Mouse (Mus musculus): ENCODE results near the gene Fam20b. TPM values are rescaled to one million over a fixed set of nuclear protein-coding genes. Genes with fewer than 3 reads are reported as not detected.
"Not testable (repeated sequence)": the region's sequence is repeated elsewhere in the genome, so short reads cannot be mapped to it uniquely, and the experiment has no call there.

Gene Fam20b
- total RNA-seq, 2 experiments from 2014 or later: 26.8 to 27.2 TPM

DNA sequence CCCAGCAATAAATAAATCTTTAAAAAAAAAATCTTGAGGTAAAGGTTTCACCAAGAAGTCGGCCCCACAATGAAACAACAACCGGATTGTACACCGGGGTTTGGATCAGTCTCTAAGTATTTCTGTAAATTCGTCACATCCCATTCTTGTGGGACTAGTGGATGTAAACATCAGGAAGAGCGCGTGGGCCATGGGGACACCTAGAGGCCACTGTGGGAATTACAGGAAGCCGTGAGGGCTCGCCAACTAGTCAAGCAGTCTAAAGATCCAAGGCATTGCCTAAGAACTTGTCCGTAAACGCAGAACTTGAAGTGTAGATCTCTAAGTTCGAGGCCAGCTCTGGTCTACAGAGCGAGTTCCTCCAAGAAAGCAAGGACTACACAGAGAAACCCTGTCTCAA is 42.7 kb downstream of the Fam20b start:
- no peak for DNase-seq
- intact Hi-C loops (cut with DNase I; ENCODE audit: low total_unique reads): loop anchor here (5.0 kb wide), 1 partner anchor 34 kb away; no protein-coding TSS in a partner anchor

DNA sequence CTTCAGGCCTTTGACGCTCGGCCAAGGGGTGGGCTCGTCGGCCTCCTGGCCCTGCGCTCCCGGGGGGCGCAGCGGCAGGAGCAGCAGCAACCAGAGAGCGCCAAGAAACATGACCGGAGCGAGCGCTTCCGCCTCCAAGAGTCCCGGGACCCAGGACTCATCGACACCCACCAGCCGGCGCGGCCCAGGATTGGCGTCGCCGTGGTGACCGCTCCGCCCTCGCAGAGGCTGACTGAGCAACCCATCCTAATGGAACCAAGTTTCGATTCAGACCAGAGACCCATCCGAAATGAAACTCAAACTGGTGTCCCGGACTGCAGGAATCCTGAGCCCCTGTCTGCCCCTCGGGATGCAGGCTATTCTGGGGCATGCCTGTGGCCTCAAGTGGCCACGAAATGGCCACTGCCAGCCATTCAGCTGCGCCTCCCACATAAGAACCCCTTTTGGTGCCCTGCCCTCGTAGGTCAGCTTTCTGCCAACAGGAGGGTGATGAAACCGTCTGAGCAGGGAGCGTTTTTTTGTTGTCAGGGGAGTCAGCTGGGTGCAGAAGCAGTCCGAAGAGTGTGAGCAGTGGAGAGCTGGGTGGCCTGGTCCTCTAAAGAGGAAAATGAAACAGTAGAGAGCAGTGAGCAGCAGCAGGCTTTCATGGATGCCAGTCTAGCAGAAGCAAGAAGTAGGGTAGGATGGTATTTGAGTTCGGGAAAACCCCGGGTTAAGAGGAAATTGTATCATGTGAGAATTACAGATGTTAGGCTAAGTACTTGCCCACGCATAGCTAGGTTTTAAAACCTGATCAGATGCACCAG is 44.5 kb downstream of the Fam20b start, which contains the start of gene Tor3a:
Tor3a (minus strand) TSS at position 162 of the 806 bp plus-strand sequence.
- peak; percentile 84 for DNase-seq
- intact Hi-C loops (cut with DNase I; ENCODE audit: low total_unique reads): no loop called here

DNA sequence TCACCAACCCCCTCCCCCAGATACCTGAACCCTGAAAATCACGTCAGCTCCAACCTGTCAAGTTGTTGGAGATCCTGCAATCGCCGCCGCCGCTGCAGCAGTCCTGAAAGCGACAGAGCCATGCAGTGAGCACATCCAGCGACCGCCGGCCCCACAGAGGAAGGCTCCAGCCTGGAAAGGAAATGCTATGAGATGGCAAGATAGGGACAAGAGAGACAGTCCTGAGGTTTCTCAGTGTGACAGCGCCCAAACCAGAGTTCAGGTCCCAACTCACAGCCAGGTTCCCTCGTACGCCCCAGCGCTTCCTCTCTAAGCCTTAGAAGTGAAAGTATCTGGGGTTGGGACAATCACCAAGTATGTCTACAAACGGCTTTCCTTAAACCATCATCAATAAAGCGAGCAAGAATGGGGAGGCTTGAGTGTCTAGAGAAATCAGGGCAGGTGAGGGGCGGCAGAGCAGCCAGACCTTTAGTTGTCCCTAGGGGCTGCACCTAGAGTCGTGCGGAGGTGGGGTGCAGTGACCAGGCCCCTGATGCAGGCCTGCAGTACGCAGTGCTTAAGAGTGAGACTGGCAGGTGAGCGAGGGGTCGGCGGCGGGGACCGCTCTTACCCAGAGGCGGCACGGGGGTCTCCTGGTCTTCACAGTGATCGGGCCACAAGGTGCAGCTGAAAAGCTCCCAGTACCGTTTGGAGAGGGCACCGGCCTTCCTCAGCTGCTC is 45.3 kb downstream of the Fam20b start:
- no peak for DNase-seq

DNA sequence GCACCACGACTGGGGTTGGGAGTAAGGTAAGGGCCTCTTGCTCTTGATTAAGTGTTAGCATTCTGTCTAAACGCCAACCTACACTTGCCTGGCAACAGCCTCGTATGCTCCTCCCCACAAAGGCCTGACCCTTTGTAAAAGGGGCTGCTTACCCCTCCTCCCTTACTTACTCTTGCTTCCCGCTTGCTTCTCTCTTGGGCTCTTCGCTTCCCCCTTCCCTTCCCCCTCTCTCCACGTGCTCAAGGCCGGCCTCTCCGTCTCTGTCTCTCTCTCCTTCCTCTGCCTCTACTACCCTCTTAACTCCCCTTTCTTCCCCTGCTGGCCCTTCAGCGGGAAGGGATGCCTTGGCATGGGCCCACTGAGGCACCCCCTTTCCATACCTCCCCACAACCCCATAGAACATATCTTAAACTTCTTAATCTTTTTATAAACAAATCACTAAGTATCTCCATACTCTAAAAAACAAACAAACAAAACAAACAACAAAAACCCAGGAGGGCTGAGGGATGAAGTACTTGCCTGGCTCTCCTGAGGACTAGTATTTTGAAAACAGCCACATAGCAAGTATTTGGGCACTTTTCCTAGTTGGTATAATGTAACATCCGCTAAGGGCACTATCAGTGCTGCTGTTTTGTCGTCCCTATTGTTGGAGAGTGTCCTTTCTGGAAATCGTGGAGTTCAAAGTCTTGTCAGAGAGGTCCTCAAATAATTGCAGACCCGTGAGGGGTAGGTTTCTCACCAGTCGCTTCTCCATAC is 46.0 kb downstream of the Fam20b start:
- DNase-seq: no peak
- intact Hi-C loops (cut with DNase I; ENCODE audit: low total_unique reads): no loop called here

More for the DNA sequence above, 45.3 kb downstream of the Fam20b start:
- intact Hi-C loops (cut with DNase I; ENCODE audit: low total_unique reads): no loop called here

DNA sequence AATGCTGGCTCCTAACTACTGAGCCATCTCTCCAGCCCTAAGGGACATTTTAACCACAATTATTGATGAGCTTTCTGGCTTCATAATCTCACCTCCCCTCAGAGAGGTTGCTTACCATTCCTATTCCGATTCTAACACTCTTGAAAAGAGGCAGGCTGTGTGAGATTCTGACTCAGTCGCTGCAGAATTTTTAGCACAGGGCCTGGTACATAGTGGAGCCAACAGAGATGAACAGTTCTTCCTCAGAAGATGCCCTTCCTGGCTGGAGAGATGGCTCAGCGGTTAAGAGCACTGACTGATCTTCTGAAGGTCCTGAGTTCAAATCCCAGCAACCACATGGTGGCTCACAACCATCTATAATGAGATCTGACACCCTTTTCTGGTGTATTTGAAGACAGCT is 47.0 kb downstream of the Fam20b start:
- intact Hi-C loops (cut with DNase I; ENCODE audit: low total_unique reads): no loop called here
- no peak for DNase-seq

DNA sequence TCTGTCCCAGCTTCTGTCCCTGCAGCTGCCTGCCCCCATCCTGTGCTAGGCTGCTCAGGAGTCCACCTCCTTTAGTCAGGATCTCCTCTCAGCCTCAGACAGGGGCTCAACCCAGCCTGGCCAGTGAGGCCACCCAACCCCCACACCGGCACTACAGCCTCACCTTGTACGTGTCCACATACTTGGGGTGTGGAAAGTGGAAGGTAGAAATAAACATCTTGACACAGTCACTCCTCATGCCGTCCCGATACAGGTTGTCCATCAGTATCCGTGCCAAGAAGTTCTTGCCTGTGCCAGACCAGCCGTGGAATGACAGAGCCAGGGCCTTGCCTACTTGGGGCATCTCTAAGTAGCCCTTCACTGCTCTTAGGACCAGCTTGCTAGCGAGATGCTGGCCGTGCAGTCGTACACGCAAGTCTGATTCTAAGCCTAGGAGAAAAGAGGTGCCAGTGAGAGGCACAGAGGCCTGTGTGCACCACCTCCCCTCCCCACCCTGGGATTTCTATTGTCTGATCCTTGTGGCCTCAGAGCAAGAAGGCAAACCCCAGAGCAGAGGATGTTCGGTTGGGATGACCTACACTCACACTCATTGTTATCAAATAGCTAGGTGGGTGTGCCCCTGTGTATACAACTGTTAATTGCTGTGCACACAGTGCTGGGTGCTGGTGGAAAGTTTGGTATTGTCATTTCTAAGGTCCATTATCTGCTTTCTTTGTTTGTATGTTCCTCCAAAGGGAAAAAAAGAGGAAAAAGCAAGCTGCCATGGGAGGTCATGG is 49.5 kb downstream of the Fam20b start:
- no peak for DNase-seq
- intact Hi-C loops (cut with DNase I; ENCODE audit: low total_unique reads): no loop called here

DNA sequence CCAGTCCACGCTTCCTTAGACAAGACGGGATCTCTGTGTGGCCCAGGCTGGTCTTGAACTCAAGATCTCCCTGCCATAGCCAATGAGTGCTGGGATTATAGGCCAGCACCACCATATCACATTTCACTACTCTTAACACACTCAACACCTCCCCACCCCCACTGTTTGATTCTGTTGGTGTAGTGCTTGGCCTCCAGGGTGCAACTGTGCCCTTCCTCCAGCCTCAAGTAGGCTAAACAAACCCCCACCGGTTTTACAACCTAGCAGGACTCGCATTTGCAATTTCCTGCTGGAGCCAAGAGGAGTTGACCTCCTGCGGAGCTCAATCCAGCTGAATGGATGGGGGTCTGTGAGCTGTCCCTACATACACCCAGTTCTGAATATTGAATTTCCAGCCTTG is 50.3 kb downstream of the Fam20b start:
- no peak for DNase-seq
- intact Hi-C loops (cut with DNase I; ENCODE audit: low total_unique reads): no loop called here

DNA sequence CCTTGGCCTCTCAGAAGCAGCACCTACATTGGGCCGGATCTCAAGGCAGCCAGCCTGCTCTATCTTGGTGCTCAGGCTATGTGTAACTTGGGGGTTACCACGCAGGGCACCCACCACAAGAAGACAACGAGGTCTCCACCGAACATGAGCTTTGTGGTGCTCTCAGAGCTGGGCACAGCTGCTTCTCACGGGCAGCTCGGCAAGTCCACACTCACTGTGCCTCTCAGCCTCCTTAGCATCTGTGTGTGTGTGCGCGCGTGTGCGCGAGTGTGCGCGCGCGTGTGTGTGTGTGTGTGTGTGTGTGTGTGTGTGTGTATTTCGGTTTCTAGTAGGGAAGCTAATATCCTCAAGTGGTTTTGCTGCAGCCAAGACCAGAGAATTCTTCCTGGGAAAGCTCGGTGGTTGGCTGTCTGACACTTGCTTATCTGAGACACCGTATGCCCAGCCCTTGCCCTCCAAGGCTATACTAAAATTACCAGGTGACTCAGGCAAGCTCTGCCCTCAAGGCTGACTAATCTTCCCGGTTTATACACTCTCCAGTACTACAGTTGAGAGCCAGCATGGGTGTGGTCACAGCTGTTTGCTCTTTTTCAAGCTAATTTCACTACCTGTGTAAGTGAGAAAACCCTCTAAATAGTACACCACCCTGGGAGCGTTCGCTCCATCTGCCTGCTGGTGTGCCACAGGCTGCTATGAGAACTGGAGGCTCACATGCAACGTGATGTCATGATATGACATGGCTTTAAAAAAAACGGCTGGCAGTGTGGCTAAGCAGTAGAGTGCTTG is 51.6 kb downstream of the Fam20b start:
- intact Hi-C loops (cut with DNase I; ENCODE audit: low total_unique reads): no loop called here
- no peak for DNase-seq

DNA sequence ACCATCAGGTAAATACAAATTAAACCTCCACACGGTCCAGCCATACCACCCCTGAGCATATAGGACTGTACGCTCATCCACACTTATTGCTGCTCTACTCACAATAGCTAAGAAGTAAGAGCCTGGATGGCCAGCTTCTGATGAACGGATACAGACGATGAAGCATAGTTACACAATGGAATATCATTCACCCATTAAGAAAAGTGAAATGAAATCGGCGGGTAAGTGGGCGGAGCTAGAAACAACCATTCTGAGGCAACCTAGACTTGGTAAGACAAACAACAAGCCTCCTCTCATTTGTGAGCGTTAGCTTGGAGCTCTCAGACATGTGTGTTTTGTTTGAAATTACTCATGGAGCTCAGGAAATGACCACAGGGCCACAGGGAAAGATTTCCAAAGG is 53.1 kb downstream of the Fam20b start:
- intact Hi-C loops (cut with DNase I; ENCODE audit: low total_unique reads): no loop called here
- DNase-seq: no peak

DNA sequence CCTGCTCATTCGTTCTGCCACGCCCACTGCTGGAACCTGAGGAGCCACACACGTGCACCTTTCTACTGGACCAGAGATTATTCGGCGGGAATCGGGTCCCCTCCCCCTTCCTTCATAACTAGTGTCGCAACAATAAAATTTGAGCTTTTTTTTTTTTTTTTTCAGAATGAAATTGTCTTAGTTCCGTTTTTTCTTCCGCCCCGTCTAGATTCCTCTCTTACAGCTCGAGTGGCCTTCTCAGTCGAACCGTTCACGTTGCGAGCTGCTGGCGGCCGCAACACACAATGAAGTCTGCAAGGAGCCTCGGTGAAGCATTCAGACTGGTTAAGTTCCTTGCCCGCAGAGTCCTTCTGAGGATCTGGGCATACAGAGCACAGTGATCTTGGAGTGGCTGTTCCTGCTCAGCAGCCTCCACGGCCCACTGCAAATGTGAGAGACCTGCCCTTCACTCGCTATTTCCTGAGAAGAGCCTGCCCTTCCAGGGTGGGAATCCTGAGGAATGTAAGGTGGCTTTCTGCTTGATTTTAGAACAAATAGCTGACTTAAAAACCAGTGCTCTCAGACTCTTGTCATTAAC is 58.1 kb downstream of the Fam20b start:
- DNase-seq; intact Hi-C loops (cut with DNase I; ENCODE audit: low total_unique reads): not testable (repeated sequence)

DNA sequence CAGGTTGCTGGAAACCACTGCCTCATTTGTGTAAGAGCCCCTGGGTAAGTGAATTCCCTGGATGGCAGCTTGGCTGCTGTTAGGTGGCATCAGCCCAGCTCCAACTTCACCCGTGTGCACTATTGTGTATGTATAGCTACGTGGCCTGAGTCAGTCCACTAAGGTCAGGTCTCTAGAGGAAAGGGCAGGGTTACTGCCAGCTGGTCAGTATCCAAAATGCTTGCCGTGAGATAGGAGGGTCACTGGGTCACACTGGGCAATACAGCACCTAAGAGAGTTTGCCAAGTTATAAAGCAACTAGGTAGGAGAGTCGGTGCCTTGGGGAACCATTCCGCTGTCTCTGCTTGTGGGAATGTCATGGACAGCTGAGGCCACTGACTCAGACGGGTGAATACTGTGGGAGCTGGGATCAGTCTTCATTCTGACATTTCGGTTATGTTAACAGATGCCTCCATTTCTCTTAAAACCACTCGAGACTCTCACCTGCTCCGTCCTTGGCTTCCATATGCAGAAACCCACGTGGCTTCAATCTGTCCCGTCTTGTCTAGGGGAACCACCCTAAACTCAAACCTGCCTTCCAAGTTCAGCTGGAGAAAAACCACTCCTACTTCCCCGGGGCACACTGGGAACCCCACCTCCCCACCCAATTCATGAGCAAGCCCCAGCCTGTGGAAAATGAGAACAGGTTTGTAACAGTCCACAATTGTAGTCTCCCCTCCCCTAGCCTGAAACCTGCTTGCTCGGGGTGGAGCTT is 58.8 kb downstream of the Fam20b start:
- intact Hi-C loops (cut with DNase I; ENCODE audit: low total_unique reads): no loop called here
- no peak for DNase-seq

DNA sequence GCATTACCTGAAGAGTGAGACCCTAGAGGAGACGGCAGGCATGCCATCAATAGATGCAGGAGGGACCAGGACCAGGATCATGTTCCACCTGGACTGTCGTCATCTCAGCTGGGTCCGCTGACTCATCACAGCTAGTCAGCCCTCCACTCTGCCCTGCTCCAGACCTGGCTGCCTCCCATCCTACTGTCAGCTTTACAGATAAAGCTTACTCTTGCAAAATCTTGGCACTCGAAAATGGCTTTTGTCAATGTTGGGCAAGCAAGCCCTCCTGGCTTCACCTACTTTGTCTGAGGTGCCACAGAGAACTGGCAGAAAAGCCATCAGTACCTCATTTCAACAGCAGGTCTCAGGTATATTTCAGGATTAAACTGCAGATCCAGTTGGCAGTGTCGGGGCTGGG is 60.2 kb downstream of the Fam20b start:
- DNase-seq: no peak
- intact Hi-C loops (cut with DNase I; ENCODE audit: low total_unique reads): no loop called here

DNA sequence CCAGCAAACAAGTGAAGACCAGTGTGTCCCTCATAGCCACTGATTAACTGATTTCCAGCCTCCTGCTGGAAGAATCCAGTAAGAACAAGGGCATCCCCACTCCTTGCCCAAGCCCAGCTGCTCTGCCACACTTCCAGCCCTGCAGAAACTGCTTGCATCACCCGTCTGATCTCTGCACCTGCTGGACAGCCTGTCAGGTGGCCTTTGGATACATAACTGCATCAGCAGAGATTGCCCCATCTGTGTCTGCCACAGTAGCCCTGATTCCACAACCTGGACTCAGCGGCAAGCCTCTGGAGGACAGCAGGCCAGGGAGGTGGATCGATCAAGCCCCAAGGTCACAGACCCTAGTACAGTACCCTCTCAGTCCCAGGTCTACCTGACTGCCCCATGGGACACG is 61.4 kb downstream of the Fam20b start:
- DNase-seq: no peak
- intact Hi-C loops (cut with DNase I; ENCODE audit: low total_unique reads): no loop called here

DNA sequence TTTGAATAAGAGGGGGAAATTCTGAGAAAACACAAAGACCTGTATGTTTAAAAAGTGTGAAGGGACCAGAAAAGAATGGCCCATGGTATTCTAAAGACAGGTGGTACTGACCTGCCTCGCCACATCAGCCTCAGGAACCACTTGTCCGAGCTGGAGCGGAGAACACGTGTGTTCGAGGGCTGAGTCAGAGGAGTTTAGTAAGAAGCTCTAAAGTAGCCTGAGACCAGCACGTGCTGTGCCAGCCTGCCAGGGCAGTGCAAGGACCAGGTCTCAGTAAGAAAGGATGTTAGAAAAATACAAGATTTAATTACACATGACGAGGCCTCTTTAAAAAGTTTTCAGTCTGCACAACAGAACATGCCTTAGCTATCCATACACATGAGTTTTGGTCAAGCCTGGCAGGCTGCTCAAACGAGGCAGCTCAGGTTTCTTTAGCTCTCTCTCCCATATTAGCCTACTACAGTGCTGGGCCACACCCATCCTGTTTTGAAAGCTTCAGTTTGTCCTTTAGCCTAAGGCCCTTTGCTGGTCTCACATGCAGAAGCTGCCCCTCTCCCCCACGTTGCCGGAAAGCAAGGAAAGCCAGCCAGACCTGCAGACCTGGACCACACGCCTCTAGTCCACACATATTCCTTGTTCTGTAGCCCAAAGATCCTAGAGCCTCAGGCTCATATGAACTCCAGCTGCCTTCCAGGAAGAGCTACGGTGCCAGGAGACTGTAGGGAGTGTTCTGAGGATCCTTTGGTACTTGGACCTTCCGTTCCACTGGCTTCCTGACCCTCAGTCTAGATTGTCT is 64.0 kb downstream of the Fam20b start:
- no peak for DNase-seq
- intact Hi-C loops (cut with DNase I; ENCODE audit: low total_unique reads): no loop called here

DNA sequence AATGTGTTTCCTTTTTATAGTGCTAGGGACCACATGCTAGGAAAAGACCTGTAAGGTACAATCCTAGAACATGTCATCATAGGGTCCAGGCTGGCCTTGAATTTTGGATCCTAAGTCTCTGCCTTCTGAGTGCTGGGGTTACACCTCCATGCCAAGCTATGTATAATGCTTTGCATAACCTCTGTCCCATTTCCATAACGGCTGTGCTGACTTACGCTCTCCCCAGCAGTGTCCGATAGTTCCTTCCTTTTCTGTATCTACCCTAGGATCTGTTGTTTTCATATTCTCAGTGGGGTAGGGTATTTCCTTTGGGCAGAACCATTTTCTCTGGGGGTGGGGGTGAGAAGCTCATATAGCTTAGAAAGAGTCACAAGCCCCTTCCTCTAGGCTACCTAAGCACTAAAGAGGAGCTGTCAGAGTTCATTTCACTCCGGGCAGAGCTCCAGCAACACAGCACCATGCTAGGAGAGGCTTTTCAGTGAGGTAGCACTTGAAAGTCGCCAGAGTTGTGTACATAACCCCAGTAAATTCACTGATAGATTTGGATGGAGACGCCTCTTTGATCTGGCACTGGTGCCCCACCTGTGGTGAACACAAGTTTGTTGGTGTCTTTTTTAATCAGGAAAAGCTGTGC is 66.6 kb downstream of the Fam20b start:
- intact Hi-C loops (cut with DNase I; ENCODE audit: low total_unique reads): no loop called here
- no peak for DNase-seq

DNA sequence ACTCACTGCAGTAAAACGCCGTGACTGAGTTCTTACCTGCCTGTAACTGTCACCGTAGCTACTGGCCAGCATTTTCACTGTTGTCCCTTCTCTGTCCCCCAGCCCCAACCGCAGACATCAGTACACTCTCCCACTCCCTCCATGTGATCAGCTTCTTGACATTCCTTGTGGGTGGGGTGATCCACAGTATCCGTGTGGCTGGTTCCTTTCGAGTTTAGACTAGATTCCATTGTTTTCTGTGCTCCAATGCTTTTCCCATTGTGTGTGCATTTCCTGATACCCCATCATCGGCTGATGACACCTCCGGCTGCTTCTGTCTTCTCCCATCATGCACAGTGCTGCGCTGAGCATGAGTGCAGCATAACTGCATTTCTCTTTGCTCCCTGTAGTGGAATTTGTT is 68.3 kb downstream of the Fam20b start:
- no peak for DNase-seq
- intact Hi-C loops (cut with DNase I; ENCODE audit: low total_unique reads): no loop called here

DNA sequence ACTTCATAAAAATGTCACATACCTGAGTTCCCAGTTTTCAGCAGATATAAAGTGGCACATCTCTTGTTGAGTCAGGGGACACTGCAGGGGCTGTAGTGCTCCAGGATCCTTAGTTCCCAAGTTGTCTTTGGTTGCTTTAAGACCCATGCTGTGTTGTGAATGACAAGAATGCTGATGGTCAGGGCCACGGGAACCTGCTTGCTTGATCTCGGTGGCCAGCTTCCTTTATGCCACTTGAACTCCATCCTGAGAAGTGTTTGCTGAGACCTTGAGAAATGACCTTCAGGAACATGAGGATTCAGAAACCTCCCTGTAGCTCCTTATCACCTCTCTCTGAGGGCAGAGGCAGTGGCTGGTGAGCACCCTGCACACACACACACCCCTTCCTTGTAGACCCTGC is 70.2 kb downstream of the Fam20b start:
- DNase-seq: no peak
- intact Hi-C loops (cut with DNase I; ENCODE audit: low total_unique reads): no loop called here
